Mouse (Mus musculus) thymus, postnatal 10 days (tissue): ENCODE results near the gene Mei1.

ENCODE experiments used
- DNase-seq, 2 experiments: peaks; one replicate each; pipeline ENCODE4 v3.0.0; 2021; ENCODE audit warnings: low spot score in 2 of 2

Gene Mei1

GRCm38 (mm10) chr15:82175091-82175490 lies 105.3 kb downstream of the Mei1 start:
- no peak for DNase-seq
